Mouse (Mus musculus): Measurements from ENCODE around the gene Cdc6. TPM values are rescaled to one million over a fixed set of nuclear protein-coding genes. Genes with fewer than 3 reads are reported as not detected.
"Not testable (repeated sequence)": the region's sequence is repeated elsewhere in the genome, so short reads cannot be mapped to it uniquely, and the experiment has no call there.

Cdc6 gene
- total RNA-seq, 2 experiments from 2014 or later, result 0.32 TPM

- DNase-seq (ENCODE audit: extremely low spot score in 1 of 2, low spot score in 2 of 2), result no peak
- intact Hi-C loops (cut with DNase I), result loop anchor here (5.0 kb wide), 1 partner anchor 43 kb away; the partner anchor contains the start of gene Wipf2
These were observed 2.6 kb upstream of the Cdc6 start for GRCm38 (mm10) chr11:98905033-98905432.

- no peak for DNase-seq (ENCODE audit: extremely low spot score in 1 of 2, low spot score in 2 of 2)
- intact Hi-C loops (cut with DNase I), result loop anchor here (5.0 kb wide), 1 partner anchor 43 kb away; the partner anchor contains the start of gene Wipf2
These were observed 2.0 kb upstream of the Cdc6 start for GRCm38 (mm10) chr11:98905583-98905982.

- intact Hi-C loops (cut with DNase I), result loop anchor here (5.0 kb wide), 1 partner anchor 45 kb away; the partner anchor contains the start of gene Wipf2
These were observed 551 bp upstream of the Cdc6 start for GRCm38 (mm10) chr11:98907063-98907436.

GRCm38 (mm10) chr11:98909654-98910053 lies 2.1 kb downstream of the Cdc6 start:
- intact Hi-C loops (cut with DNase I), result loop anchor here (5.0 kb wide), 2 partner anchors 47 to 207 kb away; partner anchors contain the start of genes Csf3 and Wipf2
- DNase-seq (ENCODE audit: extremely low spot score in 1 of 2, low spot score in 2 of 2), result peak; percentile 69 to 80

More at GRCm38 (mm10) chr11:98907063-98907436, 551 bp upstream of the Cdc6 start:
- DNase-seq (ENCODE audit: extremely low spot score in 1 of 2, low spot score in 2 of 2), result no peak

GRCm38 (mm10) chr11:98910415-98910814 lies 2.8 kb downstream of the Cdc6 start:
- DNase-seq (ENCODE audit: extremely low spot score in 1 of 2, low spot score in 2 of 2), result no peak
- intact Hi-C loops (cut with DNase I), result loop anchor here (5.0 kb wide), 1 partner anchor 208 kb away; the partner anchor contains the start of gene Csf3

- DNase-seq (ENCODE audit: extremely low spot score in 1 of 2, low spot score in 2 of 2), result no peak
- intact Hi-C loops (cut with DNase I), result loop anchor here (5.0 kb wide), 1 partner anchor 209 kb away; the partner anchor contains the start of gene Csf3
These were observed 3.9 kb downstream of the Cdc6 start for GRCm38 (mm10) chr11:98911498-98911897.

GRCm38 (mm10) chr11:98914196-98914595 lies 6.6 kb downstream of the Cdc6 start:
- DNase-seq (ENCODE audit: extremely low spot score in 1 of 2, low spot score in 2 of 2), result no peak
- intact Hi-C loops (cut with DNase I), result loop anchor here (5.0 kb wide), 1 partner anchor 212 kb away; the partner anchor contains the start of gene Csf3

GRCm38 (mm10) chr11:98916376-98916775 lies 8.8 kb downstream of the Cdc6 start:
- intact Hi-C loops (cut with DNase I); DNase-seq (ENCODE audit: extremely low spot score in 1 of 2, low spot score in 2 of 2): not testable (repeated sequence)

- no peak for DNase-seq (ENCODE audit: extremely low spot score in 1 of 2, low spot score in 2 of 2)
- intact Hi-C loops (cut with DNase I), result no loop called here
These were observed 9.9 kb downstream of the Cdc6 start for GRCm38 (mm10) chr11:98917428-98918005.

GRCm38 (mm10) chr11:98918231-98918630 lies 10.6 kb downstream of the Cdc6 start:
- intact Hi-C loops (cut with DNase I), result no loop called here
- peak in 1 of 2 experiments; percentile 57 for DNase-seq (ENCODE audit: extremely low spot score in 1 of 2, low spot score in 2 of 2)

GRCm38 (mm10) chr11:98919009-98919408 lies 11.4 kb downstream of the Cdc6 start:
- DNase-seq (ENCODE audit: extremely low spot score in 1 of 2, low spot score in 2 of 2), result no peak
- intact Hi-C loops (cut with DNase I), result no loop called here

- peak in 1 of 2 experiments; percentile 76 for DNase-seq (ENCODE audit: extremely low spot score in 1 of 2, low spot score in 2 of 2)
- intact Hi-C loops (cut with DNase I), result loop anchor here (1.0 to 10.0 kb wide), 2 partner anchors 50 to 233 kb away; partner anchors contain the start of gene Ccr7
These were observed 14.2 kb downstream of the Cdc6 start for GRCm38 (mm10) chr11:98921813-98922212.

- peak in 1 of 2 experiments; percentile 63 for DNase-seq (ENCODE audit: extremely low spot score in 1 of 2, low spot score in 2 of 2)
- intact Hi-C loops (cut with DNase I), result loop anchor here (1.0 to 10.0 kb wide), 2 partner anchors 50 to 232 kb away; partner anchors contain the start of gene Ccr7
These were observed 14.7 kb downstream of the Cdc6 start for GRCm38 (mm10) chr11:98922307-98922706.

- intact Hi-C loops (cut with DNase I), result loop anchor here (1.0 to 10.0 kb wide), 2 partner anchors 49 to 232 kb away; partner anchors contain the start of gene Ccr7
- peak in 1 of 2 experiments; percentile 34 for DNase-seq (ENCODE audit: extremely low spot score in 1 of 2, low spot score in 2 of 2)
These were observed 15.5 kb downstream of the Cdc6 start for GRCm38 (mm10) chr11:98922851-98923711.

GRCm38 (mm10) chr11:98924633-98925175 lies 17.1 kb downstream of the Cdc6 start:
- intact Hi-C loops (cut with DNase I), result loop anchor here (10.0 kb wide), 1 partner anchor 230 kb away; the partner anchor contains the start of gene Ccr7

GRCm38 (mm10) chr11:98925265-98925721 lies 17.7 kb downstream of the Cdc6 start:
- intact Hi-C loops (cut with DNase I), result loop anchor here (10.0 kb wide), 1 partner anchor 230 kb away; the partner anchor contains the start of gene Ccr7
- DNase-seq (ENCODE audit: extremely low spot score in 1 of 2, low spot score in 2 of 2), result peak in 1 of 2 experiments; percentile 84

More at GRCm38 (mm10) chr11:98924633-98925175, 17.1 kb downstream of the Cdc6 start:
- DNase-seq (ENCODE audit: extremely low spot score in 1 of 2, low spot score in 2 of 2), result peak in 1 of 2 experiments; percentile 24

GRCm38 (mm10) chr11:98925868-98926311 lies 18.3 kb downstream of the Cdc6 start:
- intact Hi-C loops (cut with DNase I), result loop anchor here (10.0 kb wide), 1 partner anchor 229 kb away; the partner anchor contains the start of gene Ccr7
- DNase-seq (ENCODE audit: extremely low spot score in 1 of 2, low spot score in 2 of 2), result peak in 1 of 2 experiments; percentile 84

- intact Hi-C loops (cut with DNase I), result loop anchor here (10.0 kb wide), 1 partner anchor 228 kb away; the partner anchor contains the start of gene Ccr7
- no peak for DNase-seq (ENCODE audit: extremely low spot score in 1 of 2, low spot score in 2 of 2)
These were observed 19.0 kb downstream of the Cdc6 start for GRCm38 (mm10) chr11:98926553-98926952.
